Mouse (Mus musculus) right cerebral cortex, postnatal 10 days (tissue): ENCODE data around the gene Plcb3.
A peak's percentile ranks its signal among the peaks of the same experiment; 100 is the strongest.

ENCODE experiments used
- DNase-seq, 2 experiments: peaks; one replicate each; pipeline ENCODE4 v3.0.0; 2021; ENCODE audit warnings: low spot score in 2 of 2

Gene Plcb3

GRCm38 (mm10) chr19:6940396-6941351 is 35.6 kb downstream of the Plcb3 start:
- DNase-seq = peak in 1 of 2 experiments; percentile 61

DNA sequence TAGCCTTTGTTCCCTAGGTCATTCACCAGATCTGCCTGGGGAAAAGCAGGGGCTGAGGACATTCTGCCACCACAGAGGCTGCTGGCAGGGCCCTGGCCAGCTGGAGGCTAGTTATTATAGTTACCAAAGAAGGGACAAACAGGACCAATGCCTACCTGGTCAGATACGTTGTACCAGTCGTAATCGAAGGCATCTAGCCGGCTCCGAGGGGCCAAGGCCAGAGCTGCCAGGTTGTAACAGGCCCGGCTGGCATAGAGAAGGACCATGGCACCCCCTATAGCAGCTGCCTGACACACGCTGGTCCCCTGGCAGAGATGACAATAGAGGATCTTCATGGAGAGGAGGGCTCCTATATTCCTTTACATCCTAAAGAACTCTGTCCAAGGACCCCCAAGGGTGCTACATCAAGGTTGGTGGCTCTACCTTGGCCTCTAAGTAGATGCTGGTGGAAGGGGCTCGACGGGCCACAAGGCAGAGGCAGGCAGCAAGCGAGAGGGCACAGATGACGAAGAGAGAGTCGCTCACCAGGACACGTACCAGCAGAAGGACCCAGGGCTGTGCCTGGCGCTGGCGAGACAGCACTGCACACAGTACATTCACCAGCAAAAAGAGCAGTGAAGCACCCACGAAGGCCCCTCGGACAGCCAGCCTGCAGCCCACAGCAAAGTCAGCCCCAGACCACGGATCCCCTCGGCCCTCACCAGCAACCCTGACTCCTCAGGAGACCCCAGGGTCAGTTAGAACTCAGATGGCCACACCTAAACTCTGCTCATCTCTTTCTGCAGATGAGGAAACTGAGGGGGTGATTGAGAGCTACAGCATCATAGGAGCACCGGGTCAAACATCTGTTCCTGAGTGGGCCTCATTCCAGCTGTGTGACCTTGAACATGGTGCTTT is 36.9 kb downstream of the Plcb3 start:
- DNase-seq = peak in 1 of 2 experiments; percentile 33

- DNase-seq = peak in 1 of 2 experiments; percentile 52
Measured at GRCm38 (mm10) chr19:6937541-6938465, 38.5 kb downstream of the Plcb3 start.

DNA sequence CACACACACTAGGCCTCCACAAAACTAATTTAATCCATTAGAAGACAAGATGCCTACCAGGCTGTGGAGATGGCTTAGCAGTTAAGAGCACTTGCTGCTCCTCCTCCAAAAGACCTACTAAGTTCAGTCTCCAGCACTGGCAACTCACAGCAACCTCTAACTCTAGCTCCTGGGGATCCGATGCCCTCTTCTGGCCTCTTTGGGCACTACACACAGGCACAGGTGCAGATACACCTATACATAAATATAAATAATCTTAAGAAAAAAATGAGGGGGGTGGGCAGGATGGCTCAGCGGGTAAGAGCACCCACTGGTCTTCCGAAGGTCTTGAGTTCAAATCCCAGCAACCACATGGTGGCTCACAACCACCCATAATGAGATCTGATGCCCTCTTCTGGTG is 40.0 kb downstream of the Plcb3 start:
- DNase-seq = peak in 1 of 2 experiments; percentile 39

DNA sequence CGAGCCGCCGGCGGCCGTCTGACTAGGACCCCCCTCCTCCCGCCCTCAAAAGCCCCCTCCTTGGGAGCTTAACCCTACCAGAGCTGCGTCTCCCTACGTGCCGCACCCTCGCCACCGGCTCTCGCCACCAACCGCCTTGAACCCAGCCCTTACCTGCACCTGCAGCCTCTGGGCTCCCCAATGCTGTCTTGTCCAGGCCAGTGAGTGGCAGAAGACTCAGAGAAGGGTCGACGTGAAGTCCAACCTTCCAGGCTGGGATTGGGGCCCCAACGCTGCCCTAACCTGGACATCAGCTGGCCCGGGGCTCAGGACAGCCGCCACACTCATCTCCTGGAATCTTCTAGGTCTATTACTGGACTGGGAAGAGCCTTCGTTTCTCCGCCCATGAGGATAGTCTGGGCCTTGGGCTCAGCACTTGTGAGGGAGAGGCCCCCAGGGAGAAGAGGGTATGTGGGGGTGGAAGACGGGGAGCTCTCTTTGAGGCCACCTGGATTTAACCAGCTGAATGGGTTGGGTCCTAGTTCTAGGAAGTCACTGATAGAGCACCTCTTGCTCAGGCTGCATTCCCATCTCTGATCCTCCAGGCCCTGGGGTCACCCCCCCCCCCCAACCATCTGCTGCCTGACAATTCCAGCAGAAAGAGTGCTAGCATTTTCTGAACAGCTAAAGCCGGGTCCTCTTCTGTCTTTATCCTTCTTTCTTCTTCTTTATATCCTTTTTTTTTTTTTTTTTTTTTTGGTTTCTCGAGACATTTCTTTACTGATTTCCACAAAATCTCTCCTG is 41.9 kb downstream of the Plcb3 start, which contains the start of gene Kcnk4:
TSS of gene Kcnk4 (minus strand) at position 321 of the 783 bp plus-strand sequence.
- DNase-seq = peak in 1 of 2 experiments; percentile 39

GRCm38 (mm10) chr19:6933436-6934194 is 42.7 kb downstream of the Plcb3 start:
- DNase-seq = peak; percentile 73 to 84

DNA sequence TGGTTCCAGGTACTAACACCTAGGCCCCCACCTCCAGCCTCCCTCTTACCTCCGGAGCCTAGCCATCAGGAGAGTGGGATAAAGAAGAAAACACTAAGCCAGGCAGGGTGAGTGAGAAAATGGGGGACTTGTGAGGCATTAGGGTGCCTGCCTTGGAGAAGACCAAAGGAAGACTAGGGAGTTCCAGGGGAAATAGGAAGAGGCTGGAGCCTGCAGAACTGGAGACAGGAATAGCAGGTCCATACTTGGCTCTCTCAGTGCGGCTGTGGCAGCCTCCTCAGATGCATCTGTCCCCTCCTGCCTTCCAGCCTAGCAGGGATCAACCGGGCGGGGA is 43.2 kb downstream of the Plcb3 start:
- DNase-seq = peak in 1 of 2 experiments; percentile 49

- DNase-seq = no peak
Measured at GRCm38 (mm10) chr19:6932018-6932417, 44.3 kb downstream of the Plcb3 start.

DNA sequence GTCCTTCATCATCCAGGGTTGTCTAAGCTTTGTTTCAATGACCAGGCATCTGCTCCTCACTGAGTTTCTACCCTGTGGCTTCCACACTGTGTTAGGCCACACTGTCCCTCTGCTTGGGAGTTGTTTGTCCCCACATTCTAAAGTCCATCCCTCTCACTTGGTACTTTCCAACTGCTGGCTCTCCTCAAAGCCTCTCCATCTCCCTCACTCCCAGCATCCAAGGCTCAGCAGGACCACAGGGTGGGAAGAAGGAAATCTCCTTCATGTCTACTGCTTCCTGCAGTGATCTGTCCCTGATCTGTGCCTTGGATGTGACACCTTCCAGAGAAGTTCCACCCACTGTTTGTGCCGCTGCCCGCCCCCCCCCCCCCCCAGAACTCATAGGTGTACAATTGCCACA is 45.3 kb downstream of the Plcb3 start:
- DNase-seq = no peak

GRCm38 (mm10) chr19:6928080-6928479 is 48.2 kb downstream of the Plcb3 start:
- no peak for DNase-seq

GRCm38 (mm10) chr19:6926559-6927255 is 49.6 kb downstream of the Plcb3 start:
- DNase-seq = peak; percentile 36 to 45

GRCm38 (mm10) chr19:6925611-6926329 is 50.5 kb downstream of the Plcb3 start:
- no peak for DNase-seq

- no peak for DNase-seq
Measured at GRCm38 (mm10) chr19:6925307-6925573, 51.0 kb downstream of the Plcb3 start, which contains the start of gene Catsperz. TSS of gene Catsperz (minus strand) at chr19:6925380.

DNA sequence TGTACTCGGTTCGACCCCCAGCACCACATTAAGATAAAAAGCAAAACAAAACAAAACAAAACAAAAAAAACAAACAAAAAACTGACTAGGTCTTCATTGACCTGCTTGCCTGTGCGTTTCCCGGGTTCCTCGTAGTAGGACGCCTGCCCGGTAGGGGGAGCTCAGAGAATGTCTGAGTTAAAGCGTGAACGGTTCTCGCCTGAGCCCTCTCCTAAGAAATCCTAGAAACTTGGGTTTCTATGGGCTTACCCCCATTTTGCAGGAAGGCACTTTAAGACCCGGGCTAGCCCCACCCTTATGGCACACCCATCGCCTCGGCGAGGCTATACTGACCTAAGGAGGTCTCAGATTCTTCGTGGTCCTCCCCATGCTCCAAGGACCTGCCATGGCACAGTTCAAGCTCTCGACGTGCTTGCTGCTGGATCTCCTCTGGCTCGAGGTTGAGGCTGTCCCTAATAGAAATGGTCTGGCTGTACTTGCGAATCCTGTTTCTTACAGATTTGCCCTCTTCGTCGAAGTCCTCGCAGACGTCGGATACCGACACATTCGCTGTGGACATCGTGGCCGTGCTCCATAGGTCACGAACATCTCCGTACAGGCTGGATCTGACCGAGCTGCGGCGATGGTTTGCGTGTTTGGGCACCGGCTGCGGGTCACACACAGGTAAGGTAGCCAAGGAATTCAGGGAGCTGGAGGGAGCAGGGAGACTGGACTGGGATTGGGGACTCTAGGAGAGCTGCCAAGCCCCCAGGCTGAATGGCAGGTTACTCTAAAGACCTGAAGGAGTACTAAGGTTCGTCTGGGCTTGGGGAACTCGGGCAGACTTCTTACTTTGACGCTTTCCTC is 51.6 kb downstream of the Plcb3 start:
- peak; percentile 86 to 92 for DNase-seq

DNA sequence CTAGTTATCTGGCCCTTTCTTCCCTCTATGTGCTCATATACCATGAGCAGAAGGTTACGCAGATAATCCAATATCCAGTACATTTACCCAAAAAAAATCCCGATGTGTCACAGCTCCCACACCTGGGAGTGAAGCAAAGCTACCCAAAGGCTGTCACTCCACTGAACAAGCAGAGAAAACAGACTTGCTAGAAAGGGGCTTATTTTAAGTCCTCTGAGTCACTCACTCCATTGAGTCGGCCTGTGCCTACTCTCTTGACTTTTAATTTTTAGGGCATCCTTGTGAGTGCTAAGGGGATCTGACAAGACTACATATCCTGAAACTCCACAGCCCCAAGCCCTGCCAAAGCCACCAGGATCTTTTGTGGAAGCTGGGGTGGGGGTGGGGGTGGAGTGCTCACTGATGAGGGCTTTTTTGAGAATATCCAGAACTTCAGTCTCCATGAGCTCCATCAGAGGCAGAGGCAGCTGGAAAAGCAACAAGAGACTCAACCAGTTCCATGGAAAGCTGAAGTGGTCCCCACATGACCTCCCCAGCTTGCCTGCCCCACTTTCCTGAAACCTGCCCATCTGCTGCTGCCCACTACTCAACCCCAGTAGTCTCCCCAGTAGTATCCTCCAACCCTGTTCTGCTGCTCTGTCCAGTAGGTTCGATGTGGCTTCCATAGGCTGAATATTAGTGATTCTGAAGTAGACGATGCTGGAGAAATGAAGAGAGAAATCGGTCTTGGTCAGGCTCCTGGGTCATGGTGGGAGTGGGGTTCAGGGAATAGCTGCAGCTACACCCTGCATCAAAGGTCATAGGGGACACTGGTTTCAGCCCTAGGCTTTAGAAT is 53.2 kb downstream of the Plcb3 start:
- DNase-seq = no peak

DNA sequence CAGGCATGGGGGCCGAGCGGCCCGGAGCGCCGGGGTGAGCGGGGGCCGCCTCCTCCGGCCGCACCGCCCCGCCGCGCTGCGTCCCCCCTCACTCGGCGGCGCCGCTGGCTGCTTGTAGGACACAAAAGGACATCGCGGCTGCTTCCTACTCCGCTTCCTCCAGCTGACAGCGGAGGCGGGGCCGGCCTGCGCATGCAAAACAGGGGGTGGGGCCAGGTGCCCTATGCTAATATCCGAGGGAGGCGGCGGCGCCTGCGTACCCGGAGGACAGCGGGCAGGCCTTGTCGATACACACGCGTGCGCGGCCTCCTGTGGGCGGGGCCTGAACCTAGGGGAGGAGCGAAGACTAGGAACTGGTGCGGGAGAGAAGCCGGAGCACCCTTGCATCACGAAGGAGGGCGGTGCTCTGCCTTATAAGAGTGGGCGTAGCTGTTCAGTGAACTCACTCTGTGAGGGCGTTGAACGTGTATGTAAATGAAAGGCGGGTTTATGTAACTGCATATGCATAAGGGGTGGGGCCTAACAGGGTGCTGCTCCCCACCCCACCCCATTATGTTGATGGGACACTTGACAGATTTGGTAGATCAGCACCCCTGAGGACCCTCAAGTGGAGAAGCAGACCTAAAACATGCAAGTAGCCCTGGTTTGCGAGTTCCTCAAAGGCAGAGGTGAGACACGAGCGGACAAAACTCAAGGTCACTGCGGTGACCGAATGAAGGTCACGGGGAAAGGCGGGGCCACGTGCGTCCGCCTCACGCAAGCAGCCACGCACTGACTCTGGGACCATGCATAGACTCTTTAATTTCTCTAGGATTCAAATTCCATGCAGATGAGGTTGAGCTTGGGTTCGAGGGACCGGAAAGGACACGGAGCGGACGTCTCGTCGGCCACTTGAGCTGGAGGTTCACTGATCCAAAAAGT is 54.4 kb downstream of the Plcb3 start, which contains the start of gene Esrra:
TSS of gene Esrra (minus strand) at position 167 of the 921 bp plus-strand sequence.
- DNase-seq = peak; percentile 100
